Mouse (Mus musculus) liver, embryonic 11.5 days (tissue): ENCODE results near the gene Nars2. TPM values are rescaled to one million over a fixed set of nuclear protein-coding genes. Genes with fewer than 3 reads are reported as not detected.

Experiments
- ATAC-seq: fragments of 200-750 bp; cut with Nextera tagmentation; replicated peaks from 2 replicates; pipeline ENCODE4 v1.8.0; 2017; ENCODE audit warnings: moderate number of reproducible peaks, mild to moderate bottlenecking, moderate TSS enrichment, moderate library complexity; ENCODE audit not compliant: low FRiP score
- DNase-seq: peaks from one replicate; pipeline ENCODE4 v3.0.0-alpha.2; 2017; ENCODE audit warnings: low spot score
- H3K27ac ChIP-seq: fragments of 300-500 bp; sonication (generic); 2 replicates; pipeline ENCODE4 v1.5.1; 2014; ENCODE audit warnings: mild to moderate bottlenecking, low read depth, low read length, control low read depth
- H3K27me3 ChIP-seq: fragments of 300-500 bp; sonication (generic); replicated peaks from 2 replicates; pipeline ENCODE4 v1.6.1; 2014; ENCODE audit warnings: low read length, mixed read lengths; ENCODE audit not compliant: control insufficient read depth, insufficient read depth
- H3K36me3 ChIP-seq: fragments of 300-500 bp; sonication (generic); 2 replicates; pipeline ENCODE4 v1.6.1; 2014; ENCODE audit warnings: mild to moderate bottlenecking, low read length, moderate library complexity, mixed read lengths; ENCODE audit not compliant: control insufficient read depth, insufficient read depth
- H3K4me1 ChIP-seq: fragments of 300-500 bp; sonication (generic); replicated peaks from 2 replicates; pipeline ENCODE4 v1.6.1; 2014; ENCODE audit warnings: low read length, mixed read lengths; ENCODE audit not compliant: control insufficient read depth, insufficient read depth
- H3K4me2 ChIP-seq: fragments of 300-500 bp; sonication (generic); 2 replicates; pipeline ENCODE4 v1.6.1; 2014; ENCODE audit warnings: mild to moderate bottlenecking, control low read depth, moderate library complexity
- H3K4me3 ChIP-seq: fragments of 300-500 bp; sonication (generic); 2 replicates; pipeline ENCODE4 v1.5.1; 2014; ENCODE audit warnings: low read depth, low read length, control low read depth
- H3K9ac ChIP-seq: fragments of 300-500 bp; sonication (generic); 2 replicates; pipeline ENCODE4 v1.6.1; 2014; ENCODE audit warnings: low read depth, low read length, control low read depth
- H3K9me3 ChIP-seq: fragments of 300-500 bp; sonication (generic); 2 replicates; pipeline ENCODE4 v1.6.1; 2016; ENCODE audit warnings: low read length, inconsistent platforms, mixed read lengths; ENCODE audit not compliant: control insufficient read depth
- WGBS: fragments of 180-500 bp; shearing (Covaris S2); extraction: QIAGEN DNeasy Blood & Tissue Kit; methylation state at CpG from one replicate; pipeline ENCODE4 v1.1.7; 2014; 5-methylcytosine and 5-hydroxymethylcytosine counted together
- polyA plus RNA-seq: library from polyadenylated mRNA; unstranded; fragments of >200 nt; fragmentation: Nextera tagmentation; extraction: Ambion mirVana; gene quantifications from 2 replicates; pipeline ENCODE4 v1.2.1, GENCODE M21; 2014

The Nars2 gene
- polyA plus RNA-seq, 1 experiment from 2014 or later: 31.2 TPM

DNA sequence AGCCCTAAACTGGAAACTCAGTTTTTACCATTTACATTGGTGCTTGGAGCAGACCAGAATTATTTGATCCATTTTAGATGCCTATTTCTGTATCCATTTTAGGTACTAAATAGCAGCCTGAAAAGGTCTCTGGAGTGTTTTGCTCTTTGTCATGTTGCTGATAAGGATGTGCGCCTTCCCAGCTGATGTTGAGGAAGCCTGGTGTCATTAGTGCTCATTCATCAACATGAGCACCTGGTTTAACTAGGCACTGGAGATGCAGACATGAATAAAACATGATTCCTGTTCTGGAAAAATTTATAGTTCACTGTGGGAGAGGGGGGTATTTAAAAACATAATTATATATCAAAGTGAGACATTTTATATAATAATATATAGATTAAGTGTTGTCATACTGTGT is 68.0 kb downstream of the Nars2 start:
- ATAC-seq (no peak), DNase-seq (no peak)
- H3K27ac ChIP-seq: no peak overlapping the region
- no peak overlapping the region for H3K9ac ChIP-seq
- 0 out of 2 replicates have a peak, but pooled peaks cover 3% of the 10 kb centered on the region for H3K36me3 ChIP-seq
- no peaks in the 10 kb centered on the region for H3K27me3 ChIP-seq
- H3K4me3 ChIP-seq: no peak overlapping the region
- H3K4me1 ChIP-seq: no peaks in the 10 kb centered on the region
- no peaks in the 10 kb centered on the region for H3K9me3 ChIP-seq
- 39% methylated on average over 1 of the region's 1 CpGs for WGBS
- no peak overlapping the region for H3K4me2 ChIP-seq

DNA sequence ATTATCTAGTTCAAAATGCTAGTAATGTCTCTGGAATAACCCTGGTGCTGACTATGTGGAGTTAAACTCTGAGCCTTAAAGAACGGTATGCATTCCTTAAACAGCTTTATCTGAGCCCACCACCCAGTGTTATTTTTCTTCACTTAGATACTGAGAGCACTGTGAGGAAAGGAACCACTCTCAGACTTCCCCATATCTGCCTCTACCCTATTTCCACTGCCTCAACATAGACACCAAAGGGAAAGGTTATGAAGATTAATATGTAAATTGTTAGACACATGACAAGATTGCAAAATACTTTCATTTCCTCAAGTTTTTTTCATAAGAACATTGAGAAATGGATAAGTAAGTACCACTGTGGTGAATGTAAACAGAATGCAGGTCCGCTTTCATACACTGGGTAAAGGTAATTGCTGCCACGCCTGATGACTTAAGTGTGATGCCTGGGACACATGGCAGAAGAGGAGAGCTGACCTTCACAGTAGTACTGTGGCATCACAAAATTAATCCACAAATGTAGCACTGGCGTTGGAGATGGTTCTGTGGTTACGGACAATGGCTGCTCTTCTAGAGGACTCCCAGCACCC is 75.6 kb downstream of the Nars2 start:
- Histone ChIP-seq H3K4me1 (no peaks in the 10 kb centered on the region), H3K9me3 (no peaks in the 10 kb centered on the region), H3K27me3 (no peaks in the 10 kb centered on the region), H3K27ac (no peak overlapping the region), H3K4me2 (no peak overlapping the region), H3K4me3 (no peak overlapping the region), H3K9ac (no peak overlapping the region), H3K36me3 (0 out of 2 replicates have a peak, but pooled peaks cover 2% of the 10 kb centered on the region)
- DNase-seq (no peak), ATAC-seq (no peak)
- WGBS: 80% methylated on average over 5 of the region's 5 CpGs

DNA sequence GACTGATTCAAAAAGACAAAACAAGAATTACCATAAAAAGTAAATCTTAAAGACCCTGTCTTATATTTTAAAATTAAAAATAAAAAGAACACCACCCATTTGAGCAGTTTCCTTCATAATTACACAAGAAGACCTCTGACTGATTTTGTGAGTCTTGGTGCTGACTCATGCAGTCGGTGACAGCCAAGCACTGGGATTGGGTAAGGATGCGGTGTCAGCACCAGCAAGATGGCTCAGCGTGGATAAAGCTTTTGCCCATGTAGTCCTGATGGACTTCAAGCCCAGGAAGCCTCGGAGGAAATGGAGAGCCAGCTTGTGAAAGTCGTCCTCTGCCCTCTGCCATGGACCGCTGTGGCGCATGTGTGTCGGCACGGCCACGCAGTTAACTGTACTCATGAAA is 77.8 kb downstream of the Nars2 start:
- Histone ChIP-seq H3K9ac (no peak overlapping the region), H3K4me1 (no peaks in the 10 kb centered on the region), H3K27me3 (no peaks in the 10 kb centered on the region), H3K27ac (no peak overlapping the region), H3K9me3 (no peaks in the 10 kb centered on the region), H3K4me3 (no peak overlapping the region), H3K4me2 (no peak overlapping the region), H3K36me3 (0 out of 2 replicates have a peak, but pooled peaks cover 2% of the 10 kb centered on the region)
- WGBS: 94% methylated on average over 10 of the region's 10 CpGs
- no peak for ATAC-seq
- DNase-seq: no peak

DNA sequence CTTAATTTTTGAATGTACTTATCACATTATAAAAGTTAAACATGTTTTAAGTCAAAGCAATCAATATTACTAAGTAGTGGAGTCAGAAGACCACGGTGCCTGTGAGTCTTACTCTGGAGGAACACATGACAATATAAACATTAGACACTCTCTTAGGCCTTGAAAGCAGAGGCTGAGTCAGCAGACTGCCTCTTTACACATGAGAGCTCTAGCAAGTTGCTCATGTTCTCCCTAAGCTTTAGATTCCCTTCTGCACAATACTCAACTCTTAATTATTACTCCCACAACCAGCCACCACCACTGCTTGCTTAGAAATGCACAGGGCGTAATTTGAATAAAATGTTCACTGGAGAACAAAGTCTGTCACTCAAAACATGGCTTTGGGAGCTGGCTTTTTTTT is 81.1 kb downstream of the Nars2 start:
- no peaks in the 10 kb centered on the region for H3K9me3 ChIP-seq
- no peak overlapping the region for H3K9ac ChIP-seq
- H3K36me3 ChIP-seq: 0 out of 2 replicates have a peak, but pooled peaks cover 2% of the 10 kb centered on the region
- no peaks in the 10 kb centered on the region for H3K27me3 ChIP-seq
- DNase-seq (no peak), ATAC-seq (no peak)
- no peak overlapping the region for H3K27ac ChIP-seq
- no peak overlapping the region for H3K4me3 ChIP-seq
- H3K4me2 ChIP-seq: no peak overlapping the region
- no peaks in the 10 kb centered on the region for H3K4me1 ChIP-seq
- 78% methylated on average over 2 of the region's 2 CpGs for WGBS

DNA sequence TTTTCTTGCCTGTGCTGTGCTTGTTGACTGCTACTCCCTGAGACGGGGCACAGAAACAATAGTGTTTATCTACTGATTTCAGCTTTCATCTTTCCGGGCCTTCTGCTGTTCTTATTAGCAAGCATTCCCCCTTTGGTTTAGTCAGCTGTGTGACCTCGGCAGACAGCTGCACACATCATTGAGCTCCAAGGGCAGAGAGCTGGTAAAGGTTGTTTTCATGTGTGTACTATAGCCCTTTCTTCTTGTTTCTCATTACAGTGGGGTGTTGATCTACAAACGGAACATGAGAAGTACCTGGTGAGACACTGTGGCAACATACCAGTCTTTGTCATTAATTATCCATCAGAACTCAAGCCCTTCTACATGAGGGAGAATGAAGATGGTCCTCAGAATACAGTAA is 88.3 kb downstream of the Nars2 start:
- Histone ChIP-seq H3K36me3 (no peaks in the 10 kb centered on the region; the same call in 1 of the 2 replicates), H3K9ac (no peak overlapping the region), H3K27ac (no peak overlapping the region), H3K4me2 (no peak overlapping the region), H3K4me3 (no peak overlapping the region), H3K27me3 (no peaks in the 10 kb centered on the region), H3K4me1 (no peaks in the 10 kb centered on the region), H3K9me3 (no peaks in the 10 kb centered on the region)
- ATAC-seq (no peak), DNase-seq (no peak)
- 74% methylated on average over 4 of the region's 4 CpGs for WGBS

DNA sequence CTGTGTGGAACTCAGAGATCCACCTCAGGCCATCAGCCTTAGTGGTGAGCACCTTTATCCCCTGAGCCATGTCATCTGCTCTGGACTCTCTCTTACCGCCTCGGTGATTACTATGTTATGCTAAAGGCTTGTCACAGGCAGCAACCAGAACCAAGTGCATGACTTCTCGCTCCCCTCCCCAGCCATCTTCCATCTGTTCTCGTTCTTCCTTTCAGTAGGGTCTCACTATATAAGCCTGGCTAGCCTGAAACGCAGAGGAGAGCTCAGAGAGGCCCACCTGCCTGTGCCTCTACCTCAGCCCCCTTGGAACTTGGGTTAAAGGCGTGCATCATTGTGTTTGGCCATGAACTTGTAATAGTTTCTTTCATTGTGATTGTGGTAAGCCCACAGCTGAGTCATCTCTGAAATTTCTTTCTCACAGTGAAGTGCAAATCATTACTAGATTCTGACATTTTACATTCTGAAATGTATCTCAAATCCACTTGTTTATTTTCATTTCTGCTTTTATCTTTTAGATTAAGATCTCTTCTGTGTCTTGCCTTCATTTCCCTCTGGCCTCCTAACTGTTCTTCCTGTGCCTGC is 90.7 kb downstream of the Nars2 start:
- 92% methylated on average over 6 of the region's 6 CpGs for WGBS
- Histone ChIP-seq H3K4me2 (no peak overlapping the region), H3K9ac (no peak overlapping the region), H3K4me1 (no peaks in the 10 kb centered on the region), H3K36me3 (no peaks in the 10 kb centered on the region; the same call in 1 of the 2 replicates), H3K27me3 (no peaks in the 10 kb centered on the region), H3K4me3 (no peak overlapping the region), H3K9me3 (no peaks in the 10 kb centered on the region), H3K27ac (no peak overlapping the region)
- no peak for DNase-seq
- no peak for ATAC-seq

DNA sequence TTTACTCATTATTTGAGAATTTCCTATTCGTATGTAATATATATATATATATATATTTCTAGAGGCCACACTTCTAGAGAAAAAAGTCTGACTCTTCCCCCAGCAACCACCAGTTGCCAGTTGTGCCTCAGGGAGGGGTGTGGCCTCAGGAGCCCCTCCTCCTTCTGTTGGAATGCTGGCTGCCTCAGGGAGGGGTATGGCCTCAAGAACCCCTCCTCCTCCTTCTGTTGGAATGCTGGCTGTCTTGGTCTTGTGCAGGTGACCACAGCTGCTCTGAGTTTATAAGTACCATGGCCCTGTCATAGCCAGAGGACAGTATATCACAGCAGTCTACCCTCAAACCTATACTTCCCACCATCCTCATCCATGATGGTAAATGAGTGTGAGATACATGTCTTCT is 91.7 kb downstream of the Nars2 start:
- ATAC-seq (no peak), DNase-seq (no peak)
- no peak overlapping the region for H3K9ac ChIP-seq
- no peaks in the 10 kb centered on the region for H3K27me3 ChIP-seq
- no peaks in the 10 kb centered on the region for H3K4me1 ChIP-seq
- no peak overlapping the region for H3K27ac ChIP-seq
- no peak overlapping the region for H3K4me2 ChIP-seq
- H3K9me3 ChIP-seq: no peaks in the 10 kb centered on the region
- no peak overlapping the region for H3K4me3 ChIP-seq
- no peaks in the 10 kb centered on the region; the same call in 1 of the 2 replicates for H3K36me3 ChIP-seq
- 88% methylated on average over 1 of the region's 1 CpGs for WGBS

DNA sequence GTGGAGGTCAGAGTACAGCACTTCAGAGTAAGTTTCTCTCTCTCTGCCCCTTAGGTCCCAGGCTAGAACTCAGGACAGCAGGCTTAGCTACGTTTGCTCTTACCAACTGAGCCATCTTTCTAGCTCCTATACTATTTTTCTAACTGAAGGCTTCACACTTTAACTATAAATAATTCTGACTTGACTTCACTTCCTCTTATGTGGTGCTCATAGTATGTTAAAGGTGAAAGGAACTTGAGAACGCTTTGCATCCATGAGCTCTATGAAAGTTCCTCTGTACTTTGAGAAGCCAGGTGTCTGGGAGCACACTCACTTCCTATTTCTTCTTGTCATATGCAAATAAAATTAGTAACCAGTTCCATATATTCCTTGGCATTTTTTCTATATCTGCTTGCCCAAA is 109.7 kb downstream of the Nars2 start:
- peaks cover 1% of the 10 kb centered on the region; the same call in 1 of the 2 replicates for H3K36me3 ChIP-seq
- WGBS: 81% methylated on average over 2 of the region's 2 CpGs
- DNase-seq (no peak), ATAC-seq (no peak)
- no peak overlapping the region for H3K4me3 ChIP-seq
- no peaks in the 10 kb centered on the region for H3K4me1 ChIP-seq
- no peak overlapping the region for H3K9ac ChIP-seq
- no peaks in the 10 kb centered on the region for H3K27me3 ChIP-seq
- no peak overlapping the region for H3K4me2 ChIP-seq
- no peaks in the 10 kb centered on the region for H3K9me3 ChIP-seq
- H3K27ac ChIP-seq: no peak overlapping the region

DNA sequence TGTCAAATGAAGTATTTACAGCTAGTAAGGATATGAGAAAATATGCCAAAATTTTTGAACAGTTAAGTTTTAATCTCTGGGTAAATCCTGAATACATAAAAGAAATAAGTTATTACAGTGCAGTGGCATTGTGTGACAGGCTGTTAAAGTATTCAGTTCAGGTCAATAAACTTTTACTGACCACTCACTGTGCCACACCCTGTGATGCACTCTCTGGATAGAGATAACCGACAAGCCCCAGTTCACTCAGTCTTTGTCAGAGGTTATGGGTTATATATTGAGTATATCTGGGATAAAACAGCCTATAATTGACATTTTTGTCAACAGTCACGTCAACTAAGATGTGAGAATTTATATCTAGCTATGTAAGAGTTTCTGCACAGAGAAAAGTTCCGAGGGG is 120.2 kb downstream of the Nars2 start:
- Histone ChIP-seq H3K4me1 (peaks cover 11% of the 10 kb centered on the region), H3K27me3 (no peaks in the 10 kb centered on the region), H3K27ac (no peak overlapping the region), H3K36me3 (no peaks in the 10 kb centered on the region), H3K4me3 (no peak overlapping the region), H3K9me3 (no peaks in the 10 kb centered on the region), H3K9ac (no peak overlapping the region), H3K4me2 (no peak overlapping the region)
- DNase-seq (no peak), ATAC-seq (no peak)
- 73% methylated on average over 3 of the region's 3 CpGs for WGBS
